Mouse (Mus musculus): ENCODE data around the gene Slc7a3.
"Not testable (repeated sequence)": the region's sequence is repeated elsewhere in the genome, so short reads cannot be mapped to it uniquely, and the experiment has no call there.

The Slc7a3 gene

DNA sequence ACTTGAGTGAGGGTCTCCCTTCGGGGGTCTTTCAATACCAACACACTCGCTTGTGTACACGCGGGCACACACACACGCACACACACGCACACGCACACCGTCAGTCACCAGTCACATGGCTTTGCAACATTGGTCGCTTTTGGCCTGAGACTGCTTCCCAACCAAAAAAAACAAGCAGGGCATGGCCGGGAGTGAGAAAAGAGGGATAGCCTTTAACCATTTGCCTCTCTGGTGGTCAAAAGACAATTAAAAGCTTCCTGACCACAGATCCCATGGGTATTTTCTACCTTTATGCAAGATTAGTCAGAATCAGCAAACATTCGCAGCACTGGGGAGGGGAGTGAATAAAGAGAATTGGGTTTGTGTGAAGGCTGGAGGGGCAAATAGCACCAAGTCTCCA lies at the start of gene Slc7a3:
Gene Slc7a3 (minus strand): TSS at position 101 of the 400 bp plus-strand sequence.
- in situ Hi-C loops (cut with MboI, MseI) = no loop called here

DNA sequence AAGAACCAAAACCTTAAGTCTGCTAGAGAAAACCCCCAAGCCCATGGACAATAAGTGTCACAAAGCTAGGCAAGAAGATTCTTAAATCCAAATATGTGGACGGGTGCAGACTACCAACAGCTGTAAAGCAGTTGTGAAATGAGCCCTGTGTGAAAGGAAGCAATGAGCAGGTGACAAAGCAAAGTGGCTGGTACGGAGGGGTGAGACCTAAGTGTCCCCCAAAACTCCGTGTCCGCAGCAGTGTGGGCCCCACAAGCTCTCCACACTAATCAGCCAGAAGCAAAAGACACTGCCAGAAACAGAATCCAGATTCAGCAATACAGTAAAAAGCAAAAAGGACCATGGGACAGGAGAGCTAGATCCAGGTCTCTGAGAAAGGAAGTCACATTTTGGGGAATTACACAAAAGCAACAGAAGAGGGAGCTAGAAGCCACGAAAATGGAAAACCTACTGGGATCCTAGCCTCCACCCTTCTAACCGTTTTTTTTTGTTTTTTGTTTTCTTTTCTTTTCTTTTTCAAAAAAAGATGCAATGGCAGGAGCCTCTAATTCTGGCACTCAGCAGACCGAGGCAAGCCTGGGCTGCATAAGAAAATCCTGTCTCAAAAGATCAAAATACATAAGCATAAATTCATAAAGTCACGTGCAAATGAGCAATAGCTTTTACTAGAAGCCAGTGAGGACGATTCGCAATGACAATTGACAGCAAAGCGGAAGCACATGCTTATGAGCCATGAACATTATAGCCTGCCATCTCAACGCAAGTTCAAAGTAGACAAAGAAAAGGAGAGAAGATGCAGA lies 46.4 kb upstream of the Slc7a3 start:
- in situ Hi-C loops (cut with MboI, MseI) = loop anchor here (25.0 kb wide), 1 partner anchor 205 kb away; no protein-coding TSS in a partner anchor

DNA sequence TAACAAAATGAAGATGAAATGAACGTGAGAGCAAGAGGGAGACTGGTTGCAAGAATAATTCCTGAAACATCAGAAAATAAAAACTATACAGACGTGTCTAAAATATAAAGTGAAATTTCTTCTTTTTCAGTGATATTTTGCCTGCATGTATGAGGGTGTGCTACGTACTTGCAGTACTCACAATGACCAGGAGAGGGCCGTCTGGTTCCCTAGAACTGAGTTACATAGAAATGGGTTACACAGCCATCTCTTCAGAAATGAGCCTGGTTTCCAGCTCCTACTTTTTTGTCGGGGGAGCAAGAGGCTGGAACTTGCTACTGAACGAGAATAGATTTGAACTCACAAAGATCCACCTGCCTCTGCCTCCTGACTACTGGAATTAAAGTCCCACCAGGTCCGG lies 45.2 kb upstream of the Slc7a3 start:
- in situ Hi-C loops (cut with MboI, MseI) = loop anchor here (25.0 kb wide), 1 partner anchor 206 kb away; no protein-coding TSS in a partner anchor

DNA sequence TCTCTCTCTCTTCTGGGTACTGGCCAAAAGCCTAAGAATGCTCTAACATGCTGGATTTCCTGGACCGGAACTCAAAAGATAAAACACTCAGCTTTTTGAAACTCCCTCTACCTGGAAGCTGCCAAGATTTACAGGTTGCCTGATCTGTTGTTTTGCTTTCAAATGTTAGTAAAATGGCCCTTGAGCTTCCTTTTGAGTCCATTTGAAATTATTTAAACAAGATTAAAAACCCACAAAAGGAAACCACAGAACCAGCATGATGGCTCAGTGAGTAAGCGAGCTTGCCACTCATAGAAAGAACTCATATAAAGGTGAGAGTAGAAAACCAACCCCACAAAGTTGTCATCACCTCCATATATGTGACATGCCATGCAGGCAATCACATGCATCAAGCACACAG lies 42.7 kb upstream of the Slc7a3 start:
- in situ Hi-C loops (cut with MboI, MseI) = loop anchor here (25.0 kb wide), 1 partner anchor 209 kb away; no protein-coding TSS in a partner anchor

DNA sequence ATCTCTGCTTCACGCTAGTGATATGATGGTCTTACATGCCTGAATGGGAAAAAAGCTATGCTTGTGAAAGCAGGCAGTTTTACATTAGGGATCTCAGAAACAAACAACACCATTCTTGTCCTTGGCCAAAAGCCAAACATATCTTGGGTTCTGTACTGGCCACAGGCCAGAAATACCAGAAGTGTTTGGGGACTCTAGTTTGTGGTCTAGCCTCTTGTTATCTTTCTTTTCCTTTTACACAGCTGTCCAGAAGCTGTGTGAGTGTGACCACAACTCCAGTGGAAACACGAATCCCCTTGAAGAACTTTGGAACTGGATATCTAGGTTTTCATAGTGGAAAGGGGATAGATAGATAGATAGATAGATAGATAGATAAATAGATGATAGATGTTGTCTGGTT lies 41.2 kb upstream of the Slc7a3 start:
- in situ Hi-C loops (cut with MboI, MseI) = loop anchor here (25.0 kb wide), 1 partner anchor 210 kb away; no protein-coding TSS in a partner anchor

DNA sequence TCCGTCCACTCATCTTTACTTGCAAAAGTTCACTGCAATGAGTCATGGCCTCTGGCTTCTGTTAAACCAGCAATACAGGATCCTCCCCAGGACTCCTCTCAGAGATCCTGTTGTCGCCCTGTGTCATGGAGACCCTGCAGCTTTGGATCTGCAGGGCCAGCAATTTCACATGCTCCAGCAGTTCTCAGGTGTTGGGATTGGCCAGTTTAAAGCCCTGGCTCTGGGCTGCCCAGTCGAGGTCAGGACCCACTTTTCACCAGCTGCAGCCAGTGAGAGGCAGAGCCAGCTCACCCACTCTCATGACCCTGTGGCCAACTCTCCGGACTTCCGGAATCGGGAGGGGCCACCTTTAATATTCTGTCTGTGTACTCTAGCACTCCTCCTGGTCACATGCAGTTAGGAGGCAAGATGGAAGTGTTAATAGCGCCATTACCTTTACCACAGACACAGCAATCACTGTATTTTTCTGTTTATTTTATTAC lies 40.7 kb upstream of the Slc7a3 start:
- in situ Hi-C loops (cut with MboI, MseI) = loop anchor here (25.0 kb wide), 1 partner anchor 211 kb away; no protein-coding TSS in a partner anchor

DNA sequence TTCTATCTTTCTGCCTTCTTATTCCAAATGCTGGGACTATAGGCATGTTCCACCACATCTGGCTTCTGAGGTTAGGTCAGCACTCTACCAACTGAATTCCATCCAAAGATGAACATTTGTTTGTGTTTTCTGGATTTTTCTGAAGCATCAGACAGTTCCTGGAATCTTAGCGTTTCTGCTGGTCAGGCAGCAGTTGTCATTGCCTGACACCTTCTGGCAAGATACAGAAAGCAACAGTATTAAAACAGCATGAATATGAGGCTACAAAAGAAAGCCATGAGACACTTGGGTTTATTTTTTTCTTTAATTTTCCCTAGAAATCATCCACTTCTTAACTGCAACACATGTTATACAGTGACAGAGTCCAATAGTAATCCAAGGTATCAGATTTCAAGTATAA lies 34.7 kb upstream of the Slc7a3 start:
- in situ Hi-C loops (cut with MboI, MseI) = no loop called here

DNA sequence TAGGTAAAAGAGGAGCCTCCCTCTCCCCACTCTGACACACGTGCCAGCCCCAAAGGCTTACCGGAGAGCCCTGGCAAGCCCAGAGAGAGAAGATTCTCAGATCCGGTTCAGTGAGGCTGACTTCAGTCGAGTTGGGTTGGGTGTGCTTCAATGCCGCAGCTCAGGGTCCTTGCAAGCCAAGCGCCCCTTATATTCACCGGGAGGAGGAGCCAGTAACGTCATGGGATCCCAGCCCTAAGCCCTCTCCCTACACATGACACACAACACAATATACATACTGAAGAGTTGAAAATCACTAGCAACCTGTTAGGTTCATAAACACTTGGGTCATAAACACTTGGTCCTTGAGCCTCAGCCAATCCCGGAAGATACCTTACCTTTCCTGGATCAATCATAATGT lies 609 bp downstream of the Slc7a3 start:
- in situ Hi-C loops (cut with MboI, MseI) = not testable (repeated sequence)

DNA sequence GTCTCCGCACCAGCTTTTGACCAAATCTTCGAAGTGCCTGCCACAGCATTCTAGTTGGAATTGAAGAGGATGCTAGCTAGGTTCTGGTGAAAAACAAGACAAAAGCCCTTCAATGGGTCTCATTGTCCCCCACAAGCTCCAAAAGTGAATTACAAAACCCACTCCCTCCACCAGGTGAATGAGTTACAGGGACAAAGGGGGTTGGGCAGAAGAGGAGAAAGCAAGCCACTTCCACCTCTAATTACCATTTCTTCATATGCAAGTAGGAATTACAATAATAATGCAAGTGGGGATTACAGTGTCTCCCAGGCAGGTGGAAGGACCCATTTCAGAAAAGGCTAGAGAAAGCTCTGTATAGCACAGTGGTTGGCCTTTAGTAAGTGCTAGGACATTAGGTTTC lies 1.6 kb downstream of the Slc7a3 start:
- in situ Hi-C loops (cut with MboI, MseI) = no loop called here

DNA sequence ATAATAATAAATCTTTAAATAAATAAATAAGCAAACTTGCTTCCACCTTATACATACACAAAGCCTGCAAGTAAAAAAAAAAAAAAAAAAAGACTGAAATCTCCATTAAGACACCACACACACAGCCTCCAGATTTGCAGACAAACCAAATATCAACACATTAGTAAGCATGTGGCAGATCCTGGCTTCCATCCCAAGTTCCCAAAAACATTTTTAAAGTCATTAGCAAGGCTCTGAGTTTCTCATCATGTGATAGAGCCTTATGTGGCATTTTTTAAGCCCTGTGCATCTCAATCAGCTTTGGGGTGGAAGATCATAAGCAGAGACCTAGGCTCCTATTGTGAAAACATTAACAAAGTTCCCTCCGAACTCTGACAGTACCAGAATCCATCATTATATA lies 20.6 kb downstream of the Slc7a3 start:
- in situ Hi-C loops (cut with MboI, MseI) = no loop called here

DNA sequence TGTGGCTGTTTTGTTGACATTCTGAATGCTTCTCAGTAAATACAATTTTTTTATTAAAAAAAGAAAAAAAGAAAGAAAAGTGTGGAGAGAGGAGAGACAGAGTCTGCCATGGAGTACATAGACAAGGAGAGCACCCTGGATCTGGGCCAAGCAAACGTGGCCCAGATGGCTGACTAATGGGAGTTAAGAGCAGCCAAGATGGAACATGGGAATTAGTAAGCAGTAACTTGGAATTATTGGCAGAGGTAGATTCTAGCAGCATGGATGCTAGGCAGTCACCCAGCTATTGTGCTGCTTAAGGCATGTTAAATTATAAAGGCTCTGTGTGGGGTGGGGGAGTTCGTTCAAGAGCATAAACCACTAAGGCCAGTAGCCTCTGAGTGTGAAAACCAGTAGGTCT lies 22.3 kb downstream of the Slc7a3 start:
- in situ Hi-C loops (cut with MboI, MseI) = no loop called here

DNA sequence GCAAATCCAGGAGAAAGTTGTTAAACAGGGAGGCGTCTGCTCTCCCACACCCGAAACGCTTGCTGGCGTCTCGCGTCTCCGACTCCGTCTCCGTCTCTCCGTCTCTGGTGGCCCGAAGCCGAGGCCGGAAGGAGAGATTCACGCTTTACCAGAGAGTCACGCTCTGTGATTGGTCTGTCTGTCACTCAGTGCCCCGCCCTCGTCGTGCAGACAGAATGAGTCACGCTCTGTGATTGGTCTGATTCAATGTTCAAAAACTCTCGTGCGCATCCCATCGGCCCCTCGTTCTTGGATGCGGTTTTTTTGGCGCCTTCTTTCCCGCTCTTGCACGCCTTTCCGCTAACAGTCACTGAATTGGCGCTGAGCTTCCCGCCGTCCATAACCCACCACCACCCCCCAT lies 26.3 kb downstream of the Slc7a3 start, which contains the start of gene Tex11:
Gene Tex11 (minus strand): TSS at position 127 of the 400 bp plus-strand sequence.
- in situ Hi-C loops (cut with MboI, MseI) = no loop called here

Data from T-helper 2 cell (primary cell).